ENCODE assay signal across 8 mouse cellular contexts in genomic region chr9:85749922-85750509, GRCm38 (mm10). TPM values are rescaled to one million over a fixed set of nuclear protein-coding genes. Genes with fewer than 3 reads are reported as not detected.
DNase-seq lines count a peak whose midpoint lies in the region; ATAC-seq and TF ChIP-seq lines count a peak whose summit lies in the region.

No protein-coding gene starts in this region.

- no peaks in the 10 kb centered on the region for H3K9me3 ChIP-seq in kidney, embryonic 15.5 days (replicated peaks)
- H3K9me3 ChIP-seq in forebrain, embryonic 14.5 days (replicated peaks; ENCODE audit: control insufficient read depth, low read length) = no peaks in the 10 kb centered on the region
- H3K9me3 ChIP-seq in limb, embryonic 15.5 days = no peaks in the 10 kb centered on the region

- H3K4me3 ChIP-seq in kidney, embryonic 15.5 days (replicated peaks) = peak overlapping the region; percentile 92
- H3K4me3 ChIP-seq in forebrain, embryonic 14.5 days (ENCODE audit: low read depth, low read length) = peak overlapping the region; percentile 86
- peak overlapping the region; percentile 90 for H3K4me3 ChIP-seq in limb, embryonic 15.5 days
- peak overlapping the region; percentile 74 for H3K4me3 ChIP-seq in myocyte

- H3K36me3 ChIP-seq in kidney, embryonic 15.5 days = no peaks in the 10 kb centered on the region
- no peaks in the 10 kb centered on the region for H3K36me3 ChIP-seq in forebrain, embryonic 14.5 days (ENCODE audit: control insufficient read depth, insufficient read depth, low read length)
- H3K36me3 ChIP-seq in limb, embryonic 15.5 days = no peaks in the 10 kb centered on the region
- H3K36me3 ChIP-seq in myocyte (ENCODE audit: control insufficient read depth, insufficient read depth) = no peaks in the 10 kb centered on the region

- TF ChIP-seq POLR2A in myocyte (IDR thresholded peaks at IDR 0.05; ENCODE audit: insufficient read length, low read depth) = no peak

- DNase-seq in kidney, postnatal 25 days = no peak
- DNase-seq in NIH3T3 (ENCODE audit: low read depth) = peak; percentile 72
- no peak for DNase-seq in forebrain, embryonic 14.5 days (ENCODE audit: low spot score)
- no peak for DNase-seq in left cerebral cortex, postnatal 10 days (ENCODE audit: extremely low spot score in 1 of 2, low spot score in 2 of 2)
- no peak for DNase-seq in kidney, postnatal 4 days

- peaks cover 13% of the 10 kb centered on the region for H3K4me1 ChIP-seq in kidney, embryonic 15.5 days
- H3K4me1 ChIP-seq in forebrain, embryonic 14.5 days (ENCODE audit: control insufficient read depth, insufficient read depth, low read length) = peaks cover 7% of the 10 kb centered on the region; the same call in 1 of the 2 replicates
- H3K4me1 ChIP-seq in limb, embryonic 15.5 days = peaks cover 14% of the 10 kb centered on the region

- intact Hi-C loops in left cerebral cortex, postnatal 10 days (cut with DNase I) = loop anchor here (5.0 kb wide), 1 partner anchor 822 kb away; the partner anchor contains the start of genes Pgm3 and Rwdd2a

- H3K9ac ChIP-seq in kidney, embryonic 15.5 days = peak overlapping the region; percentile 98
- H3K9ac ChIP-seq in forebrain, embryonic 14.5 days (ENCODE audit: low read length) = peak overlapping the region; percentile 98
- peak overlapping the region; percentile 99 for H3K9ac ChIP-seq in limb, embryonic 15.5 days

- no peaks in the 10 kb centered on the region for H3K27me3 ChIP-seq in kidney, embryonic 15.5 days
- no peaks in the 10 kb centered on the region for H3K27me3 ChIP-seq in forebrain, embryonic 14.5 days (replicated peaks; ENCODE audit: control insufficient read depth, insufficient read depth, low read length)
- H3K27me3 ChIP-seq in limb, embryonic 15.5 days = no peaks in the 10 kb centered on the region
- no peaks in the 10 kb centered on the region for H3K27me3 ChIP-seq in myocyte (ENCODE audit: control insufficient read depth, insufficient read depth, insufficient read length)

- H3ac ChIP-seq in myocyte (ENCODE audit: control insufficient read depth, insufficient read length) = peak overlapping the region; percentile 75

- peaks cover 37% of the 10 kb centered on the region for H3K79me2 ChIP-seq in myocyte (ENCODE audit: control insufficient read depth, insufficient read depth)

- H3K27ac ChIP-seq in kidney, embryonic 15.5 days = peak overlapping the region; percentile 99
- H3K27ac ChIP-seq in forebrain, embryonic 14.5 days (ENCODE audit: low read depth, low read length) = peak overlapping the region; percentile 99
- peak overlapping the region; percentile 99 for H3K27ac ChIP-seq in limb, embryonic 15.5 days

- whole genome bisulfite sequencing in kidney, embryonic 15.5 days = 20% methylated on average over 5 of the region's 5 CpGs
- 30% methylated on average over 5 of the region's 5 CpGs for WGBS in forebrain, embryonic 14.5 days
- WGBS in limb, embryonic 15.5 days = 20% methylated on average over 5 of the region's 5 CpGs

- H3K4me2 ChIP-seq in kidney, embryonic 15.5 days = peak overlapping the region; percentile 73
- H3K4me2 ChIP-seq in forebrain, embryonic 14.5 days (ENCODE audit: low read length) = peak overlapping the region; percentile 82
- peak overlapping the region; percentile 64 for H3K4me2 ChIP-seq in limb, embryonic 15.5 days
- peak overlapping the region; percentile 92 for H3K4me2 ChIP-seq in myocyte (ENCODE audit: low read depth)

- peak; percentile 16; the same call in 1 of the 2 replicates for ATAC-seq in kidney, embryonic 15.5 days (replicated peaks; ENCODE audit: low FRiP score)
- peak; percentile 2; the same call in 1 of the 2 replicates for ATAC-seq in forebrain, embryonic 14.5 days
- ATAC-seq in limb, embryonic 15.5 days (ENCODE audit: insufficient number of reproducible peaks, low FRiP score, low TSS enrichment, low read depth) = no peak

TF ChIP-seq in myocyte, 11 proteins besides CTCF, POLR2A, EP300 and RAD21:
- no peak for TF ChIP-seq POLR2AphosphoS2 (IDR thresholded peaks at IDR 0.05; ENCODE audit: insufficient read length, low read depth)

RNA-seq across cellular contexts. Expression of gene Ibtk, which starts 0.9 kb away (rescaled TPM):
- 29.3 and 31.1 TPM in 2 replicates for polyA plus RNA-seq in kidney, embryonic 15.5 days (2015; fragmentation: Nextera tagmentation; extraction: Ambion mirVana)
- 31.9 and 38.0 TPM in 2 replicates for polyA plus RNA-seq in forebrain, embryonic 14.5 days (2014; fragmentation: Nextera tagmentation; extraction: Ambion mirVana)
- polyA plus RNA-seq in limb, embryonic 15.5 days (2015; fragmentation: Nextera tagmentation; extraction: Ambion mirVana) = 31.2 and 31.6 TPM in 2 replicates
- polyA plus RNA-seq in myocyte (2012; fragmentation: generic; extraction: Trizol) = 13.5 TPM
- total RNA-seq in left cerebral cortex, postnatal 10 days (2021) = 10 to 100 TPM; 25.8 to 28.3 TPM
